Mouse (Mus musculus): ENCODE measurements around the gene Gpr156. TPM values are rescaled to one million over a fixed set of nuclear protein-coding genes. Genes with fewer than 3 reads are reported as not detected.
"Not testable (repeated sequence)": the region's sequence is repeated elsewhere in the genome, so short reads cannot be mapped to it uniquely, and the experiment has no call there.

The Gpr156 gene
- total RNA-seq, 2 experiments from 2014 or later, result 0.37 to 0.67 TPM

DNA sequence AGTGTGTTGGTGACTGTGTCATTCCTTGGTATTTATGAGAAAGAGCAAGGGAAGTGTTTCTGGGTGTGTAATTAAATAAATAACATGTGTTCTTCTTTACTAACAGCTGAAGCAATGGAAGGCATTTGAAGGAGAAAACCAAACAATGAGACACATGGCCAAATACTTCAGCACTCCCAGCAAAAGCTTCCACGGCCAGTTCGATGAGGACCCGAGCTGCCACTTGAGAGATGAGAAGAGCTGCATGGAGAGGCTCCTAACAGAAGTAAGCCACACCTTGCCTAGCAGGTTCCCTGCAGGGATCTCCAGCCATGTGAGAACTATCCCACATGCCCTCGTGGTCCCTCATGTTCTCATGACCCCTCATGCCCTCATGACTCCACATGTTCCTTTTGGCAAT is 81.5 kb downstream of the Gpr156 start:
- DNase-seq (ENCODE audit: low spot score in 2 of 2), result no peak

DNA sequence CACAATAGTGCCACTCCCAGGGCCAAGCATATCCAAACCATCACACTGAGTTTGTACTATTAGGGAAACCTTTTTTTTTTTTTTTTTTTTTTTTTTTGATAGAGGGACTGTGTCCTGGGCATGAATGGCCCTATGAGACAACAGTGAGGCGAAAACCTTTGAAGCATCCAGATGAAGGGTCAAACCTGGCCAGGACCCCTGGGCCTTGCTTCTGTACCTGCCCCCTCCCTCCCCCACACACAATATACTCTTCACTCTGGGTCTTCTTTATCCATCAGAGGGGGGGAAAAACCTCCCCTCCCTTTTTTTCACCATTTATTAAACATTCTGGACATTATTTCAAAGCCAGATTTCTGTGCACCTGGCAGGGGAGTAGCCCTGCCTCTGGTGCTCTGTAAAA is 83.5 kb downstream of the Gpr156 start:
- DNase-seq (ENCODE audit: low spot score in 2 of 2), result no peak

DNA sequence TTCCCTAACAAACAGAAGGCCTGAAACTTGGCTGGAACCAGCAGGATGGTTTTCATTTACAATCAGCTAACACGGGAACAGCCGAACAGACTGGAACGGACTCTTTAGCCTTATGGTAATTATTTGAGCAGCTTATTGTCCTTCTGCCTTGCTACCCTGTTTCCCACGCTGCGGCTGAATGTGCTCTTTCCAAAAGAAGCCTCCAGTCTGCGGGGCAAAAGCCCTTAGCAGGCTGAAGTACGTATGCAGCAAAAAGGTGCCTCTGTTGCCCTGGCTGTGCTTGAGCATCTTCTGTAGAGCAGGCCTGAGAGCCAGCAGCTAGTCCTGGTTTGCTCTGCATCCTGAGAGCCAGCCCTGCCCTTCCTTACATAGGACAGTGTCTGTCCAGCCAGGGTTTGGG is 83.9 kb downstream of the Gpr156 start:
- DNase-seq (ENCODE audit: low spot score in 2 of 2), result no peak

DNA sequence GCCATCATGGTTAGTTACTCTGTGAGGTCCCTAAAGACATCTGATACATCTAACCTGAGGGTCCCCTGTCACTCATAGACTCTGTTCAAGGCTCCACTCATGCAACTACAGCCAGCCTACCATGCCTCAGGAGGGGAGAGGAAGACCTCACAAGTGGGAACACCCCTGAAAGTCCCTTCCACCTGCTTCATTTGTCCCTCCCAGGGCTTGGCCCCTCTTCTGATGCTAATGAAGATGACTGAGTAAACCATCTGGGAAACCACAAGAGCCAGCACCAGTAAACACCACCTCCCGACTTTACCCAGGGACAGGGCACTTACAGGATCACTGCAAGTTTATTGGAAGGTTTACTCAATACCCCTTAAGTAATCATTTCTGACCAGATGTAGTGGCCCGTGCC is 85.5 kb downstream of the Gpr156 start:
- DNase-seq (ENCODE audit: low spot score in 2 of 2), result no peak

GRCm38 (mm10) chr16:38002485-38002884 is 86.2 kb downstream of the Gpr156 start:
- DNase-seq (ENCODE audit: low spot score in 2 of 2), result no peak

GRCm38 (mm10) chr16:38004486-38005020 is 88.3 kb downstream of the Gpr156 start:
- DNase-seq (ENCODE audit: low spot score in 2 of 2), result no peak

DNA sequence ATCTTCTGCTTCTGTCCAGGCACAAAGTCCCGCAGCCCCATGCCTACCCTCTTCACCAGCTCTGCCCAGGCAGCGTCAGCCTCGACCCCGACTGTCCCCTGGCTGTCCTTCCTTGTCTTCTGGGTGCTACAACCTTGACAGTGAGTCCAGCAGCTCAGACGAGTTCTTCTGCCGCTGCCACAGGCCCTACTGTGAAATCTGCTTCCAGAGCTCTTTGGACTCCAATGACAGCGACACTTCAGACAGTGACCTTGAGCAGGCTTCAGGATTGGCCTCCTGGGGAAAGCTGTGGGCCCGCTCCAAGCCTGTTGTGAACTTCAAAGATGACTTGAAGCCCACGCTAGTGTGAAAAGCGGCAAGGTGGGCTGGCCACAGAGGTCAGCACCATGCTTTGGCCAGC is 89.2 kb downstream of the Gpr156 start:
- DNase-seq (ENCODE audit: low spot score in 2 of 2), result no peak

- DNase-seq (ENCODE audit: low spot score in 2 of 2), result no peak
Observed at GRCm38 (mm10) chr16:38008371-38008770, 92.1 kb downstream of the Gpr156 start.

DNA sequence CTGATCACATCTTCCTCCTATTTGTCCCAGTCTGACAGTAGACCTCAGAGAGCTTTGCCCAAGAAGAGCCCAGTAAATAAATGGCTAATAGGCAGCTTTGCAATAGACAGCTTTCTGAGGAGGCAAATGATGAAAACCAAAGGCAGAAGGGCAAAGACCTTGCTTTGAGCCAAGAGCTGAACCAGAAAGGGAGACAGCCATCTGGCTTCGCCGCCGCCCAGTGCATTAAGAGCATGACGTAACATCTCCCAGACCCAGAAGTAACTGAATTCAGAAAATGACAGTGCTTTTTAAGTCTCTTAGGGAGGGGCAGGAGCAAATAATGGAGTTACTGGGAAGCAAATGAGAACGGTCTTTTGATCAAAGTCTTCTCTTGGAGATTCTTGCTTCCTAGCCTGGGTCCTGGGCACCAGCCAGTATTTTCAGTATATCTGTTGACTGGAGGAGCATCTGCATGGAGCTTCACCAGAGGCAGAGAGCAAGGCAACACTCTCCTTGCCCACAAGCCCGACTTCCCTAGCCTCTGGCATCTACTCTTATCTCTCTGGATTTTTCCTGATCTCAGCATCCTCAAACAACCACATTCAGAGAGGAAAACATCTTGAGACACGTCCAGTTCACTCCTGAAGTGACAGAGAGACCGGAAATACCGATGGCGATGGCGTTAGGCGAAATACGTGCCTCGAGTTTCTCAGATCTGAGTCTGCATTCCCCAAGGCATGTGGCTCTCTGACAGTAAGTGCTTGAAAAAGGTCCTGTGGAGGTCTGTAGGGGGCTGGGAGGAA is 92.9 kb downstream of the Gpr156 start:
- DNase-seq (ENCODE audit: low spot score in 2 of 2), result no peak

GRCm38 (mm10) chr16:38011486-38011885 is 95.2 kb downstream of the Gpr156 start:
- DNase-seq (ENCODE audit: low spot score in 2 of 2), result no peak

GRCm38 (mm10) chr16:38012382-38012781 is 96.1 kb downstream of the Gpr156 start:
- no peak for DNase-seq (ENCODE audit: low spot score in 2 of 2)

GRCm38 (mm10) chr16:38012891-38013290 is 96.6 kb downstream of the Gpr156 start:
- DNase-seq (ENCODE audit: low spot score in 2 of 2), result no peak

GRCm38 (mm10) chr16:38014951-38015350 is 98.7 kb downstream of the Gpr156 start:
- DNase-seq (ENCODE audit: low spot score in 2 of 2), result no peak

DNA sequence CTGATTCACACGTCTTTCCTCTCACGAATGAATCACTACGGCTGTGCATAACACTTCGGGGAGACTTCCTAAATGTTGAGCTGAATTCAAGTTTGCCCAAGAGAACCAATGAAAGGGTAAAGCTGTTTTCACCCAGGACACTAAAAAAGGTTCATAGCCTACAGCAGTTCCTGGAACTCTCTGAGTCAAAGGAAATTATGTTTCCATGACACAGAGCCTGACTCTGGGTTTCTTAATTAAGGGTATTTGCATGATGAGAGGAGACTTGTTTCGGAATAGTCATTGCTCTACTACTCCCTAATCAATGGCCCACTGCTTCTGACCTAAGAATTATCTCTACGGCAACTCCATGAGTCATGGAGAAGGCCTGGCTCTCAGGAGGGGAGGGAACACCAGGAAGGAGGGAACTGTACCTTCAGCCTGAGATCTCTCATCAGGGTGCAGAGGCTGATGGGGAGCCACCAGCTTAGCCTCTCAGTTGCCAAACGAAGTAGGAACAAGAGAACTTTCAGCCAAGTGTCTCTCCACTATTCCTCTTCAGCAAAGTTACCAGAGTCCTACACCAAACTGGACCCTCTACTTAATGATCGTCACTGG is 100.7 kb downstream of the Gpr156 start:
- no peak for DNase-seq (ENCODE audit: low spot score in 2 of 2)

DNA sequence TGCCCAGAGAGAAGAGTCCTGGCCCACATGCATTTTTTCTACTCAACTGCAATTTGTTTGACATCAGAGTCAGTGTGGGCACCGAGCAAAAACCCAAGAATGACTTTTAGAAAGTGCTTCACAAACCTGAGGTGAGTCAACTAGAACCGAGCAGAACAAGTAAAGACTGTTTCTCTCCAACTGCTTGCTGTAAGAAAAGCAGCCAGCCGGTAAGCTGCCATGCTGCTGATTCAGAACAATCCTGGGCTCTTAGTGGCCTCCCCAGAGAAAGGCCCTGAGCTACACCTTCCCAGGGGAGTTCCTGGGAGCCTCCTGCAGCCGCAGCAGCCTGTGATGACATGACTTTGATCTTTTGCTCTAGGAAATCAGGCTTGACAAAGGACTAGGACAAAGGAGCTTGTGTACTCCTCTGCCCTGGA is 101.7 kb downstream of the Gpr156 start:
- DNase-seq (ENCODE audit: low spot score in 2 of 2), result no peak

- no peak for DNase-seq (ENCODE audit: low spot score in 2 of 2)
Observed at GRCm38 (mm10) chr16:38032644-38033043, 116.3 kb downstream of the Gpr156 start.

GRCm38 (mm10) chr16:38033071-38033470 is 116.8 kb downstream of the Gpr156 start:
- no peak for DNase-seq (ENCODE audit: low spot score in 2 of 2)

GRCm38 (mm10) chr16:38038101-38038500 is 121.8 kb downstream of the Gpr156 start:
- not testable (repeated sequence) for DNase-seq (ENCODE audit: low spot score in 2 of 2)

GRCm38 (mm10) chr16:38042160-38042559 is 125.9 kb downstream of the Gpr156 start:
- no peak for DNase-seq (ENCODE audit: low spot score in 2 of 2)

DNA sequence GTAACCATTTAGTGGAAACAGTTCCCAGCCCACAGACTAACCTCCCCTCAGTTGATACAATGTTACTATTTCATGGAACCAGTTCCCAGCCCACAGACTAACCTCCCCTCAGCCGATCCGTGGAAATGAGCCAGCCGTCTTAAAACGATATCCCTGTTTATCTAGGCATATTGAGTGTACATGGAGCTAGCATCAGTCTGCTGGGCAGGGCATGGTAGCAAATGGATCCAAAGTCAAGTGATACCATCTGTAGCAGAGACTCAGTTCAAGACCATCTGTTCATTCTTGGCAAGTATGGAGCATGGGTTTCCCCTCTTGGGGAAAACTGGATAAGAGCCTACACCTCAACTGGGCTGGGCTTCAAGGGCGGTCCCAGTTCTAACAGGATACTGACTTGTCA is 128.3 kb downstream of the Gpr156 start:
- peak; percentile 5 to 6 for DNase-seq (ENCODE audit: low spot score in 2 of 2)

DNA sequence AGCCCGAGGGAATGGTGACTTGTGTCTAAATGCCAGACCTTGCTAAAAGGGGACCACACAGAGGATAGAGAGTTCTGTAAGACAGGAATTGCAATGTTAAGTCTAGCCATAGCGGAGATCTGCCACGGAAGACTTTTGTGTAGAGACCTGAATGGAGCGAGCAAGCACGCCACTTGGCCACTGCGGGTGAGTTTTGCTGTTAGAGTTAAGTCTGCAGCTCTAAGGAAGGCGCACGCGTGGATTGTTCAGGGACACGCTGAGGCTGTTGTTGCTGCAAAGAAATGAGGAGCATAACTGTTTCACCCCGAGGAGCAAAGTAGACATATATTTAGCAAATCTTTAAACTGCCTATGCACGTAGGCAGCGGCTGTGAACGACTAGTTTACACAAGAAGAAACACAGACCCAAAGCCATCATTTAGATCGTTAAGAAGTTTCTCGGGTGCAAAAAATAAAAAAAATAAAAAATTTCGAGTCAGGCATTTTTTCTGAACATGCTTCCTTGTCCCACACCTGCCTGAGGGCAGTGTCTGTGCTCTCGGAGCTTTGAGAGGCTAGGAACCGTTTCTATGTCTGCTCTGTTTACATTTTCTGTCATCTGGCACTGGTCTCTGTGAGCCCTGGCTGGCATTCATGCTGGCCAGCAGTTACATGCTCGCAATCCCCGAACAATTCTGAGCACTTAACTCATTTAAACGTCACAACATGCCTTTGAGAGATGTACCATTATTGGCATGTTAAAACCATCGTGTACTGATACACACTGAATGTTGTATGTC is 131.7 kb downstream of the Gpr156 start:
- peak; percentile 23 to 27 for DNase-seq (ENCODE audit: low spot score in 2 of 2)

Measured in left cerebral cortex, adult 18-20 months (tissue).